In genomic region chr11:109610795-109611302, GRCm38 (mm10) we compare ENCODE assay signal across 8 mouse cellular contexts. TPM values are rescaled to one million over a fixed set of nuclear protein-coding genes. Genes with fewer than 3 reads are reported as not detected.
DNase-seq lines count a peak whose midpoint lies in the region; ATAC-seq and TF ChIP-seq lines count a peak whose summit lies in the region.

No protein-coding gene starts in this region.

- H3K27ac ChIP-seq in kidney, embryonic 14.5 days (ENCODE audit: low read depth, low read length), result peak overlapping the region; percentile 73
- H3K27ac ChIP-seq in bone marrow macrophage, adult 2 months (ENCODE audit: insufficient read depth, low read depth, low read length), result no peak overlapping the region
- H3K27ac ChIP-seq in hindbrain, embryonic 13.5 days, result peak overlapping the region; percentile 70
- peak overlapping the region; percentile 55 for H3K27ac ChIP-seq in midbrain, embryonic 14.5 days (replicated peaks; ENCODE audit: low read depth, low read length)

- H3K9ac ChIP-seq in kidney, embryonic 14.5 days (ENCODE audit: low read depth, low read length), result peak overlapping the region; percentile 81
- H3K9ac ChIP-seq in hindbrain, embryonic 13.5 days, result peak overlapping the region; percentile 81
- peak overlapping the region; percentile 65 for H3K9ac ChIP-seq in midbrain, embryonic 14.5 days (replicated peaks; ENCODE audit: low read length)

- no peak for DNase-seq in kidney, adult 8-10 months
- no peak for DNase-seq in midbrain, embryonic 14.5 days
- DNase-seq in urinary bladder, adult 2 months (ENCODE audit: low spot score), result no peak
- no peak for DNase-seq in cerebellum, postnatal 14 days
- DNase-seq in layer of hippocampus, postnatal 25 days (ENCODE audit: extremely low spot score in 1 of 2, low spot score in 1 of 2), result no peak

- TF ChIP-seq POLR2A in bone marrow macrophage, adult 2 months (IDR thresholded peaks at IDR 0.05; ENCODE audit: borderline replicate concordance, low read depth, low read length), result no peak

- H3K27me3 ChIP-seq in kidney, embryonic 14.5 days (ENCODE audit: control insufficient read depth, insufficient read depth, low read length), result no peaks in the 10 kb centered on the region
- peaks cover 10% of the 10 kb centered on the region; the same call in 1 of the 2 replicates for H3K27me3 ChIP-seq in hindbrain, embryonic 13.5 days
- H3K27me3 ChIP-seq in midbrain, embryonic 14.5 days (ENCODE audit: control insufficient read depth, insufficient read depth, low read length), result peaks cover 3% of the 10 kb centered on the region; the same call in 1 of the 2 replicates

- no peaks in the 10 kb centered on the region for H3K9me3 ChIP-seq in kidney, embryonic 14.5 days (ENCODE audit: control insufficient read depth, low read length)
- no peaks in the 10 kb centered on the region for H3K9me3 ChIP-seq in hindbrain, embryonic 13.5 days
- H3K9me3 ChIP-seq in midbrain, embryonic 14.5 days (ENCODE audit: control insufficient read depth, low read length), result no peaks in the 10 kb centered on the region

- H3K4me1 ChIP-seq in kidney, embryonic 14.5 days (ENCODE audit: control insufficient read depth, insufficient read depth, low read length), result peaks cover 16% of the 10 kb centered on the region
- peaks cover 11% of the 10 kb centered on the region for H3K4me1 ChIP-seq in bone marrow macrophage, adult 2 months (ENCODE audit: control insufficient read depth, insufficient read depth, low read length)
- peaks cover 18% of the 10 kb centered on the region for H3K4me1 ChIP-seq in hindbrain, embryonic 13.5 days (replicated peaks)
- peaks cover 9% of the 10 kb centered on the region for H3K4me1 ChIP-seq in midbrain, embryonic 14.5 days (ENCODE audit: control insufficient read depth, insufficient read depth, low read length)

- peak overlapping the region; percentile 79 for H3K4me2 ChIP-seq in kidney, embryonic 14.5 days (replicated peaks; ENCODE audit: low read depth, low read length)
- peak overlapping the region; percentile 86 for H3K4me2 ChIP-seq in hindbrain, embryonic 13.5 days
- H3K4me2 ChIP-seq in midbrain, embryonic 14.5 days (ENCODE audit: low read length), result peak overlapping the region; percentile 86

- H3K36me3 ChIP-seq in kidney, embryonic 14.5 days (ENCODE audit: control insufficient read depth, insufficient read depth, low read length), result no peaks in the 10 kb centered on the region
- no peaks in the 10 kb centered on the region for H3K36me3 ChIP-seq in hindbrain, embryonic 13.5 days
- H3K36me3 ChIP-seq in midbrain, embryonic 14.5 days (ENCODE audit: control insufficient read depth, insufficient read depth, low read length), result no peaks in the 10 kb centered on the region

- 0% methylated on average over 26 of the region's 26 CpGs for WGBS in kidney, embryonic 14.5 days
- under 1% methylated on average over 25 of the region's 26 CpGs for WGBS in hindbrain, embryonic 13.5 days
- under 1% methylated on average over 26 of the region's 26 CpGs for WGBS in midbrain, embryonic 14.5 days

- peak overlapping the region; percentile 76 for H3K4me3 ChIP-seq in kidney, embryonic 14.5 days (ENCODE audit: low read length)
- H3K4me3 ChIP-seq in bone marrow macrophage, adult 2 months (ENCODE audit: insufficient read depth, low read length), result peak overlapping the region; percentile 87
- H3K4me3 ChIP-seq in hindbrain, embryonic 13.5 days, result peak overlapping the region; percentile 69
- peak overlapping the region; percentile 65 for H3K4me3 ChIP-seq in midbrain, embryonic 14.5 days (replicated peaks; ENCODE audit: low read depth, low read length)

- no peak; the same call in 1 of the 2 replicates for TF ChIP-seq CTCF in bone marrow macrophage, adult 2 months (IDR thresholded peaks at IDR 0.05; ENCODE audit: low read depth, low read length)

- no peak for ATAC-seq in kidney, embryonic 14.5 days (ENCODE audit: low FRiP score, low TSS enrichment)
- no peak for ATAC-seq in hindbrain, embryonic 13.5 days (ENCODE audit: low FRiP score)
- no peak; the same call in 1 of the 2 replicates for ATAC-seq in midbrain, embryonic 14.5 days (ENCODE audit: low FRiP score, low TSS enrichment)

RNA-seq across cellular contexts. Expression of gene Wipi1, which starts 0.9 kb away (rescaled TPM):
- 15.0 and 19.6 TPM in 2 replicates for polyA plus RNA-seq in kidney, embryonic 14.5 days (2014; fragmentation: Nextera tagmentation; extraction: Ambion mirVana)
- 17.2 and 21.3 TPM in 2 replicates for polyA plus RNA-seq in bone marrow macrophage, adult 2 months (2012; ENCODE audit: insufficient read depth, insufficient read length, missing spikeins)
- polyA plus RNA-seq in hindbrain, embryonic 13.5 days (2015; fragmentation: Nextera tagmentation; extraction: Ambion mirVana), result 17.8 and 18.2 TPM in 2 replicates
- 6.5 and 9.9 TPM in 2 replicates for polyA plus RNA-seq in midbrain, embryonic 14.5 days (2014; fragmentation: Nextera tagmentation; extraction: Ambion mirVana)
- 44.9 and 49.1 TPM in 2 replicates for polyA plus RNA-seq in urinary bladder, adult 2 months (2012; rRNA removed)
- total RNA-seq in layer of hippocampus, postnatal 25 days (2021), result 10 to 100 TPM; 25.1 to 25.5 TPM

RNA-seq across cellular contexts. Expression of gene Prkar1a, which starts 38.4 kb away (rescaled TPM):
- 273 and 367 TPM in 2 replicates for polyA plus RNA-seq in kidney, embryonic 14.5 days (2014; fragmentation: Nextera tagmentation; extraction: Ambion mirVana)
- polyA plus RNA-seq in bone marrow macrophage, adult 2 months (2012; ENCODE audit: insufficient read depth, insufficient read length, missing spikeins), result 164 and 173 TPM in 2 replicates
- 473 and 491 TPM in 2 replicates for polyA plus RNA-seq in hindbrain, embryonic 13.5 days (2015; fragmentation: Nextera tagmentation; extraction: Ambion mirVana)
- polyA plus RNA-seq in midbrain, embryonic 14.5 days (2014; fragmentation: Nextera tagmentation; extraction: Ambion mirVana), result 494 and 582 TPM in 2 replicates
- polyA plus RNA-seq in urinary bladder, adult 2 months (2012; rRNA removed), result 176 and 189 TPM in 2 replicates
- total RNA-seq in layer of hippocampus, postnatal 25 days (2021), result 100 to 1,000 TPM; 535 to 544 TPM
